Mouse (Mus musculus) brain, embryonic 14.5 days (tissue): ENCODE results near the gene Tada1.

Source experiments
- CTCF ChIP-seq: fragments of 200-500 bp; IDR thresholded peaks from 2 replicates; pipeline ENCODE4 v1.5.1; 2012; ENCODE audit warnings: inconsistent platforms, mild to moderate bottlenecking, moderate library complexity, borderline replicate concordance; ENCODE audit not compliant: insufficient read depth, insufficient read length; ENCODE audit errors: extremely low read depth
- POLR2A ChIP-seq: fragments of 200-500 bp; IDR thresholded peaks from 2 replicates; pipeline ENCODE4 v1.6.1; 2012; ENCODE audit warnings: mild to moderate bottlenecking, inconsistent platforms, borderline replicate concordance; ENCODE audit not compliant: poor library complexity, insufficient read depth, insufficient read length, severe bottlenecking; ENCODE audit errors: extremely low read depth

- TF ChIP-seq CTCF: no peak
- TF ChIP-seq POLR2A: no peak
Measured at GRCm38 (mm10) chr1:166377171-166377570, 1.7 kb upstream of the Tada1 start.
